Mouse (Mus musculus): ENCODE measurements around the gene Pms2.

The Pms2 gene

DNA sequence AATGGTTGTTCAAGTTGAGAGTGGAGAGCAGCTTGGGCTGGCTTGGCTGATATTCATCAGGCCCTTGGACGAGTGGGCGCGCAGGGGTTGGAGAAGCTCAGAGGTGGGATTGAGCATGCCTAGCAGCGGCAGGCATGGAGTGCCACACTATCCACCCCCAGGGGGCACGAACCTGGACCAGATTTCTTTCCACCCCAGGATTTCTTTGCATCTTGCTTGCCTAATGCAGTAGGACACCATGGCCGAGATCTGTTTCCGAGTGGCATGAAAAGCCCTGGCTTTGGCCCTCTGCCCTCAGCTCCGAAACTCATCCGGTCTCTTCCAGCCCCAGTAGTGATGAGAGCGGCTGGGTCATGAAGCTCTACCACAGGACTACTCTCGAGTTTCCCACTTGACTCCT lies 23.6 kb downstream of the Pms2 start:
- no peak for DNase-seq

DNA sequence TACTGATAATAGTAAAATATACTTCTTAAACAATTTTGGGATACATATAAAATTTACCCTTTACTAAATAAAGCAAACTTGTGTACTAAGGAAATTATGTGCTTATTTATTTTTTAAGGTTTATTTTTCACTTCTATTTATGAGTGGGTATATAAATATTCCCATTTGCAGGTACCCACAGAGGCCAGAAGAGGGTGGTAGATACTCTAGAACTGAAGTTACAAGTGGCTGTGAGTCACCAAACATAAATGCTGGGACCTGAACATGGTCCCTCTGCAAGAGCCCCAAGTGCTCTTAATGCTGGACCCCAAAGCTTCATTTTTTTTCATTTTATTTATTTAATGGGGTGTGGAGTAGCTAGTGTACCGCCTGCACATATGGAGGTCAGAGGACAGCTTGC lies 24.1 kb downstream of the Pms2 start:
- DNase-seq, result no peak

DNA sequence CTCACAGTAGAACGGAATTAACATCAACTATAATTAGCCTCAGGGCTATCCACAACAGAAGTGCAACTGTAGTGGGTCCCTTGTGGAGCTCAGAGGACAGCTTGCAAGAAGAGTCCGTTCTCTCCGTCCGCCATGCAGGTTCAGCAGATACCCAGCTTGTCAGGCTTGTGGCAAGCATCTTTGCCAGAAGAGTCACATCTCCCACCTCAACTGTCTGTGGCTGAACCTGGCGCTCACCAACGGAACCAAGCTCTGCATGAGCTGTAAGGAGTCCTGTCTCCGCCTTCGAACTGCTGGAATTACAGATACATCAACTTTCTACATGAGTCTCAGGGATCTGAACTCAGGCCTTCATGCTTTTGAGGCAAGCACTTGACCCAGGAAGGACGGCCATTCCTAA lies 26.4 kb downstream of the Pms2 start:
- DNase-seq, result no peak

GRCm38 (mm10) chr5:143941588-143941987 lies 31.8 kb downstream of the Pms2 start:
- no peak for DNase-seq

GRCm38 (mm10) chr5:143943231-143944125 lies 33.7 kb downstream of the Pms2 start:
- DNase-seq, result peak; percentile 78

- no peak for DNase-seq
These were observed 38.6 kb downstream of the Pms2 start for GRCm38 (mm10) chr5:143948361-143948760.

DNA sequence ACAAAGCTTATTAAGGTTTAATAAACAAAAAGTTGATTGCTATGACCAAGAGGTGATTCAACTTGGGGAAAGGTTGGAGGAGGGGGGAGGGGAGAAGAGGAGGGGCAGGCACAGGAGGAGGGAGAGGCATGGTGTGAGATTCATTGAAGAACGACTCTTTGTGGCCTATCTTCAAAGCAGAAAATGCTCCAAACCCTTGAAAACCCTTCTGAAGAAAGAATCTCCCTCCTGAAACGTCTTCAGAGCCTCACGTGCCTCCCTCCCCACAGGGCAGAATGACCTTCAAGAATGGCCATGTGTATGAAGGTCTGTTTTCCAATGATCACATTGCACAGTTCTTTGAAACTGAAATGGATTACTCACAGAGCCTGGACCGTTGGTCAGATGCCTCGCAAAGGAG lies 40.3 kb downstream of the Pms2 start:
- no peak for DNase-seq

DNA sequence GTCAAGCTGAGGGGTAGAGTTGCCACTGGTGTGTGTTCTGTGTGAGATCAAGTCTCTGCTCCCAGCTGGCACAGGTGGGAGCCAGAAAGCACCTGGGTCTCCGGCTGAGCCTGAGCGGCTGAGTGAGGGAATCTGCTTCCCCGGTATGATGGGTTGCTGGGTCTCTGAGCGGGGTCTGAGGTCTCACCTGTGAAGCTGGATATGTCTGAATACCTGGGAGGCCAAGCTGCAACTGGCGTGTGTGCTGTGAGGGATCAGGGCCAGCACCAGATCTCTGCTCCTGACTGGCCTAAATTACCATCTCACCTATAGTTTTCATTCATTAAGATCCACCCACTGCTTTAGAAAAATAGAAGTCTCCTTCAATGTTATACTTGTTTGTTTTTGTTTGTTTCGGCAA lies 47.3 kb downstream of the Pms2 start:
- DNase-seq, result no peak

DNA sequence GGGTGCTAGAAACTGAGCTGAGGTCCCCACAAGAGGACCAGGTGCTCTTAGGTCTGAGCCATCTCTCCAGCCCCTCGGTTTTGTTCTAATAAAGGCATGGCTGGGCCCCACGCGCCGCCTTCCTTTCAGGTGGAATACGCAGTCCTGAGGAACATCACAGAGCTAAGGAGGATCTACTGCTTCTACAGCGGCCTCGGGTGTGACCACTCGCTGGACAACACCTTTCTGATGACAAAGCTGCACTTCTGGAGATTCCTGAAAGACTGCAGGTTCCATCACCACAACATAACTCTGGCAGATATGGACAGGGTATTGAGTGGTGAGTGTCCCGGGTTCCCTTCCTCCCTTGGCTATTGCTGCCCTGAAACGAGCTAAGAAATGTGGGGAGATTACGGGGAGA lies 49.8 kb downstream of the Pms2 start:
- no peak for DNase-seq

DNA sequence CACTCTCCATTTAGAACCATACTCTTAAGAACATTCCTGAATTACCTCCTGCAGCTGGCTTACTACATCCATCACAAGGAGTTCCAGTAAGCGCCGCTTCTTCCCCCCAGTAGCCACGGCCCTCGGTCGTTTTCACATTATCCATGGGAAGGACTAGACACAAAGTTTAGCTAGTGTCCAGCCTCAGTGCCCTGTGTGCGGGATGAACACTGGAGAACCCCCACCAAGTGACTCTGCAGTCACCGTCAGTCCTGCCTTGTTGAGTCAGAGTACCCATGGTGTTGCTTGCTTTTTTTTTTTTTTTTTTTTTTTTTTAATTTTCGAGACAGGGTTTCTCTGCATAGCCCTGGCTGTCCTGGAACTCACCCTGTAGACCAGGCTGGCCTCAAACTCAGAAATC lies 51.4 kb downstream of the Pms2 start:
- DNase-seq, result no peak

DNA sequence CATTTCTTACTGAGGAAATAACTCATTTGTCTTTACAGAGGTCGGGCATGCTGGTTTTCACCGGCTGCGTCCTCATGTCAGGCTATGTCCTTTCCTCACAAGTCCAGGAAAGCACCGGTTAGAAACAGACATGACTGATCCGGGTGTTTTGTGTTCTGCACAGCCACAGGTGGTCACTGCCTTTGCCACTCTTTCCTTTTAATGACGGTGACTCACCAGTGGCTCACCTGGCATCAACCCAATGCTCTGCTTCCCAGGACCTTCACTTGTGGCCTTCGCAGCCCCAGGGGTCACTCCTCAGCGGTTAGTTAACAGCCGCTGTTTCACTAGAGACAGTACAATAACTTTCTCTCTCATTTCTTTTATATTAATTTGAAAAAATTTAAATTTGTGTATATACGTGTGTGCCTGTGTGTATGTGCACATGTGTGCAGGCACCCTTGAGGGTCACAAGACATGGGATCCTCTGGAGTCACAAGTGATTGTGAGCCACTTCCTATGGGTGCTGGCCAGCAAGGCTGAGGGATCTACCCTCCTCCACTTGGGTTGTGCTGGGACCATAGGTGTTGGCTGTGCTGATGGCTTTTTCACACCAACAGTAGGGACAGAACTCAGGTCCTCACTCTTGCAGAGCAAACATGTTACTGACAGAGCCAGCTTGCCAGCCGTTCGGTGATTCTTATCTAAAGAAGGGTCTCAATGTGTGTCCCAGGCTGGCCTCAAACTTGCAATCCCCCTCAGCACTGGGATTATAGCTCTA lies 56.0 kb downstream of the Pms2 start:
- no peak for DNase-seq

DNA sequence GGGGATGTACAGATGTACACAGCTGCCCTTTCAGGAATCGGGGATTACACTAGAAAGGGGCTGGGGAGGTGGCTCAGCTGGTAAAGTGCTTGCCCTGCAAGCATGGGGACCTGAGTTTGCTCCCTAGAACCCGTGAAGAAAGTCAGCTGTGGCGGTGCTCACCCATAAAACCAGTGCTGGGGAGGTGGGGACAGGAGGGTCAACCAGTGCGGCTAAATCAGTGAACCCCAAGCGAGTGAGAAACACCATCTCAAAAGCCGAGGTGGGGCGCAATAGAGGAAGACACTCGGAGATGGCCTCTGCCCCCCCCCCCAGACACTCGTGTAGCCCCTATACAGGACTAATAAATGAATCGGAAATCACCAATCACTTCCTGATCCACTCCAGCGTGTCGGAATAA lies 56.9 kb downstream of the Pms2 start:
- DNase-seq, result no peak

DNA sequence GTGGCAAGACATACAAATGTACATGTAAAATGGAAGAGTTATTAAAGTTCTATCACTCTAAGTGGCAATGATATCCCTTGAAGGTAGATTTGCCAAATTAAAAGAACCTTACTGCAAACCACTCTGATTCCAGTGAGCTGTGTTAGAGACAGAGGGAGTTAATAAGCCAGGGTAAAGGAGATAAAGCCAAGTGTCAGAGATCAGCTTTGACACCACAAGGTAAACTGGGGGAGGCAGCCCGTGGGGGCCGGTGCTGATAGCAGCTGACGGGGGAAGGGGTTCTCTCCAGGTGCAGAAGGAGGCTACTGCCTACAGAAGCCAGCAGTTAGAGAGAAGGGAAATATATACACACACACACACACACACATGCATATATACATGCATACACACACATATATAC lies 62.9 kb downstream of the Pms2 start:
- DNase-seq, result no peak

GRCm38 (mm10) chr5:143974931-143975630 lies 65.3 kb downstream of the Pms2 start:
- peak; percentile 48 for DNase-seq

DNA sequence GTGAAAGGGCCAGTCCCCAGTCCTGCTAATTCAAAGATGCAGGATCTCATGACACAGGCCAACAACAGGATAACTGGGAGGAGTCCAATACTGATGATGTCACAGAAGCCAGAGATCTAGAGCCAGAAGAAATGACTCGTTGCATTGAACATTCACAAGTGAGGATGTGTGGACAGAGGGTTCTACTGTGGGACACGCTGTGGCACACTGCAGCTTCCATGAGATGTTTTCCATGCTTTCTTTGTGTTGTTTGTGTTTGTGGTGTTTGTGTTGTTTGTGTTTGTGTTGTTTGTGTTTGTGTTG lies 65.8 kb downstream of the Pms2 start:
- no peak for DNase-seq

- no peak for DNase-seq
These were observed 66.5 kb downstream of the Pms2 start for GRCm38 (mm10) chr5:143976232-143976631.

DNA sequence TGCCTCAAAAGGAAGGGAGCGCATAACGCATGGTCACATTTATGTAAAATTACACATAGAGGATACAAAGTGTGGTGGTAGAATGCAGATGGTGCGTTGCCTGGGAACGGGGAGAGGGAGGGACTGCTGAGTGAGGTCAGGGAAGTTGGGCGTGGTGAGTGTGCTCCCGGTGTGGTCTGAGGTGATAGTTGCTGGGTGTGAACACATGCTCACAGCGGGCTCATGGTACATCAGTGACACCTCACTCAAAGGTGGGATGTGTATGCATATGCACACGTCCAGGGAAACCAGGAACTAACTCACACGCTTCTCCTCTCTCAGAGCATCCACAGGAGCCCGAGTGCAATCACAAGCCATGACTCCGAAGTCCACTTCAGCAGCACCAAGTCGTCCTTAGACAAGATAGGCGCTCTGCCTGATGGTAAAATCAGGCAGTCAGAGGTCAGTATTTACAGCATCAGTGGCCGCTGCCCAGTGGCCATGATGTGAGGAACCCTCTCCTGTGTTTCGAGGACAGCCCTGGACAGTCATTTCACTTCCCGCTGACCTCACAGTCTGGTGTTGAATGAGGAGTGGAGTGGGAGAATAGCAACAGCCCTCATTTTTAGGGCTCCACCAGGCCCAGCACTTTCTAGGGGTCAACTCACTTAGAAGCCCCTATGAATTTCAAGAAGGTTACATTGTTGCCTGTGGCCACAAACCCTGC lies 67.1 kb downstream of the Pms2 start:
- no peak for DNase-seq

GRCm38 (mm10) chr5:143980858-143981257 lies 71.1 kb downstream of the Pms2 start:
- no peak for DNase-seq

GRCm38 (mm10) chr5:143982361-143982760 lies 72.6 kb downstream of the Pms2 start:
- DNase-seq, result no peak
